Mouse (Mus musculus): ENCODE results near the gene Vasn.

Vasn gene

GRCm38 (mm10) chr16:4606431-4607084, 33.2 kb upstream of the Vasn start:
- in situ Hi-C loops (cut with MboI, MseI) = loop anchor here (5.0 kb wide), 1 partner anchor 39 kb away; no protein-coding TSS in a partner anchor

DNA sequence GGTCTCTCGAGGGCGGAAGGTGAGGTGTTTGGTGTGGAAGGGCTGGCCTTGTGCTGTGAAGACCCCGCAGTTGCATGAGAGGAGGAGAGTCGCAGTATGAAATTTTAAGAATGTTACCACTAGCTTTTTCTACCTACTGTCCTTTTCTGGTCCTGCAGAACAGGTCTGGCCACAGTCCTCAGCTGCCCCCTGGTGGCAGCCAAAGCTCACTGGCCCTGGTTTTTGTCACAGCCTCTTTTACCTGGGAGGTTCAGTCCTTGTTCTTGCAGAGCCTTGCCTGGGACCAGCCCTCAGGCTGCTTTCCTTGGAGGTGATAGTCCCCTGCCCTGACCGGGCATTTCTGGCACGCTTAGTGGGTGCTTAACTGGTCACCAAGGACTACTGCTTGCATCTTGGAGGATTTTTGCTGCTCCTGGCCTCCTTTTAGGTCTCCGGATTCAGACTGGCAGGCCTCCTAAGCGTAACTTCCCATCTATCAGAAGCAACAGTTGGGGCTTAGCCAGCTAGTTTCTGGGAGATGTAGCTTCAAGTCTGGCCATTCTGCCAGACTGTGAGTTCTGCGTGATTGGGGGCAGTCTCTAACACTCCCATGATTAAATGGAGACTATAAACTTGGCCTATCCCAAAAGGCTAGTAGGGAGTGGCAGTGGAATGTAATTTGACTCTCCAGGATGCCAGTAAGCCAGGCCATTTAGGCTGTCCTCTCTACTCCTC, 31.8 kb upstream of the Vasn start:
- in situ Hi-C loops (cut with MboI, MseI) = loop anchor here (5.0 kb wide), 1 partner anchor 41 kb away; no protein-coding TSS in a partner anchor

DNA sequence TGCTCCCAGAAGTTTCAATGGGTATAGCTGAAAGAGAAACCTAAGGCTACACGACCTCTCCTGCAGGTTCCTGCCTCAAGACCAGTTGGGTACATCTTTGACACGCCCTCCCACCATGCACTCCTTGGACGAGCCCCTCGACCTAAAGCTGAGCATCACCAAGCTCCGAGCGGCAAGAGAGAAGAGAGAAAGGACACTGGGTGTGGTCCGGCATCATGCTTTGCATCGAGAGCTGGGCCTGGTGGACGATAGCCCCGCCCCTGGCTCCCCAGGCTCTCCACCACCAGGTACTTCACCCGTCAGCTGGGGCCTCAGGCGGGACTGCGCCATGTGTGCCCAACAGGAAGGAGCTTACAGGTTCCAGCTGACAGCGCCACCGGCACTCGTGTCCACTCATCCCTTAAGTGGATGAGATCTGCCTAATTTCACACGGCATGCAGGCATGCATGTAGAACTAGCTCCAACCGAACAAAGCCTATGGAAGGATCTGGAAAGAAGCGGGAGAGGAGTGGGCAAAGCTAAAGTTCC, 31.1 kb upstream of the Vasn start:
- in situ Hi-C loops (cut with MboI, MseI) = loop anchor here (5.0 kb wide), 1 partner anchor 41 kb away; no protein-coding TSS in a partner anchor

DNA sequence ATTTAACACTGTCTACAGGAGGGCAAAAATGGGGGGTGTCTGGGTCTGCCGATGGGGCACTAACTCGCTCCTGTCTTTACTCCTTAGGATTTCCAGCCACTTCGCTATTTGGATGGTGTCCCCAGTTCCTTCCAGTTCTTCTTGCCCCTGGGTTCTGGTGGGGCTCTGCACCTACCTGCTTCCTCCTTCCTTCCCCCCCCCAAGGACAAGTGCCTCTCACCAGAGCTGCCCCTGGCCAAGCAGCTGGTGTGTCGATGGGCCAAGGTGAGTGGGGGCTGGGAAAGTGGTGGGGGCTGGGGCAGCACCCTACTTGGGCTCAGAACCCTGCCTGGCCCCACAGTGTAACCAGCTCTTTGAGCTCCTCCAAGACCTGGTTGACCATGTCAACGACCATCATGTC, 28.5 kb upstream of the Vasn start:
- in situ Hi-C loops (cut with MboI, MseI) = loop anchor here (5.0 kb wide), 1 partner anchor 114 kb away; no protein-coding TSS in a partner anchor

GRCm38 (mm10) chr16:4611676-4612075, 28.1 kb upstream of the Vasn start:
- in situ Hi-C loops (cut with MboI, MseI) = loop anchor here (5.0 kb wide), 1 partner anchor 114 kb away; no protein-coding TSS in a partner anchor

DNA sequence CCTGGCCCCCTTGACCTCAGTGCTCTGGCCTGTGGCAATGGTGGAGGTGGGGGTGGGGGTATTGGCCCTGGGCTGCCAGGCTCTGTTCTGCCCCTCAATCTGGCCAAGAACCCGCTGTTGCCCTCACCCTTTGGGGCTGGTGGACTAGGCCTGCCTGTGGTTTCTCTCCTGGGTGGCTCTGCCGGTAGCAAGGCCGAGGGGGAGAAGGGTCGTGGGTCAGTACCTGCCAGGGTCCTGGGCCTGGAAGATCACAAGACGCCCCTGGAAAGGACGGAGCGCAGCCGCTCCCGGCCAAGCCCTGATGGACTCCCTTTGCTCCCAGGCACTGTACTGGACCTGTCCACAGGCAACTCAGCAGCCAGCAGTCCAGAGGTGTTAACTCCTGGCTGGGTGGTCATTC, 26.0 kb upstream of the Vasn start:
- in situ Hi-C loops (cut with MboI, MseI) = loop anchor here (5.0 kb wide), 1 partner anchor 116 kb away; no protein-coding TSS in a partner anchor

- in situ Hi-C loops (cut with MboI, MseI) = loop anchor here (5.0 kb wide), 1 partner anchor 117 kb away; no protein-coding TSS in a partner anchor
Observed at GRCm38 (mm10) chr16:4614639-4615038, 25.1 kb upstream of the Vasn start.

- in situ Hi-C loops (cut with MboI, MseI) = no loop called here
Observed at GRCm38 (mm10) chr16:4615297-4615696, 24.4 kb upstream of the Vasn start.

GRCm38 (mm10) chr16:4616829-4617228, 22.9 kb upstream of the Vasn start:
- in situ Hi-C loops (cut with MboI, MseI) = no loop called here

GRCm38 (mm10) chr16:4624074-4624473, 15.7 kb upstream of the Vasn start:
- in situ Hi-C loops (cut with MboI, MseI) = no loop called here

DNA sequence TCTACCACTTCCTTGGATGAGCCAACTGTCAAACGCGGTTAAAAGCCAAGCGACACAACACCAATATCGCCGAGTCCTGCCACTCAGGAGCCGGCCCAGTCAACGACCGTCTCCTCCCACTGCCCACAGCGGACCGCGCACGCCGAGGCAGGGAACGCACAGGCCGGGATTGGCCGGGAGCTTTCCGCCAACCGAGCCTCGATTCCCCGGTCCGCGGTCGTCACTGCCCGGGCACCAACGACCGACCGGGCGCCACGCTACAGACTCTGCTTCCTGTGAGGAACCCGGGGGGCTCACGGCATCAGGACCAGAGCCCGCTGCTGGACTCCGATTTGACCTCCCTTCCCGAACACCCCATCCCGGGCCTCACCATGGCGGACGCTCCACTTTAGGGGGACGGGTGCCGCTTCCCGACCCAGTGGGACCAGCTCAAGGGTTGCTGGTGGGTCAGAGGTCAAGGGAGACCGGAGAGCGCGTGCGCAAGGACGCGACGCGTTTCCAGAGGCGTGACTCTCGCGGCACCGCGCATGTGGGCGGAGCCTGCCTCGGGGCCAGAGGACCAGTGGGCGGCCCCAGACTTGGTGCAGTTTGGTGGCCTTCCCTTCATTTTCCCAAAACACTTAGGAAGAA, 15.1 kb upstream of the Vasn start, which contains the start of gene Pam16:
Gene Pam16, minus strand, starts transcription at position 508 of the 630 bp plus-strand sequence.
- in situ Hi-C loops (cut with MboI, MseI) = no loop called here

- in situ Hi-C loops (cut with MboI, MseI) = no loop called here
Observed at GRCm38 (mm10) chr16:4627105-4627504, 12.6 kb upstream of the Vasn start.

DNA sequence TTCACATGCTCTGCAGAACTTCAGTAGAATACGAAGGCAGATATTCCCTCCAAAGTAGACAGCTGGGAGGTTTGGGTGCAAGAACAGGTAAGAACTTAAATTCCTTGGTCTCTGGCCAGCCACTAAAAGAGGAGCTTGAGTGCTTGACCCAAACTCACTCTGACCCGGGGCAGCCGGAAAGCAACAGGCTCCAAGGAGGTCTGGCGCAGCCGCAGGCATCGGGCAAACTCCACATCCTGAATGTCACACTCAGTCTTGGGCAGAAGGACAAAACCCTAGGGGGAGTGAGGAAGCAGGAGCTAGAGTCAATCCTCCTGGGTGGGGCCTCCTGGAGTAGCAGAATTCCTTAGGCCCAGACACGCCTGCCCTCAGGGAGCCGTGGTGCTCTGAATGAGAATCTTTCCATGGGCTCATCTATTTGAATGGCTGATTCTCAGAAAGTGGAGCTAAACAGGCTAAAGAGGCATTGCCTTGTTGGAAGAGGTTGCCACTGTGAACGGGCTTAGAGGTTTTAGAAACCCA, 10.8 kb upstream of the Vasn start:
- in situ Hi-C loops (cut with MboI, MseI) = no loop called here

GRCm38 (mm10) chr16:4629950-4630349, 9.8 kb upstream of the Vasn start:
- in situ Hi-C loops (cut with MboI, MseI) = no loop called here

GRCm38 (mm10) chr16:4632050-4632449, 7.7 kb upstream of the Vasn start:
- in situ Hi-C loops (cut with MboI, MseI) = no loop called here

- in situ Hi-C loops (cut with MboI, MseI) = no loop called here
Observed at GRCm38 (mm10) chr16:4633661-4634060, 6.1 kb upstream of the Vasn start.

GRCm38 (mm10) chr16:4634681-4635080, 5.1 kb upstream of the Vasn start:
- in situ Hi-C loops (cut with MboI, MseI) = no loop called here

GRCm38 (mm10) chr16:4635760-4636159, 4.0 kb upstream of the Vasn start:
- in situ Hi-C loops (cut with MboI, MseI) = no loop called here

DNA sequence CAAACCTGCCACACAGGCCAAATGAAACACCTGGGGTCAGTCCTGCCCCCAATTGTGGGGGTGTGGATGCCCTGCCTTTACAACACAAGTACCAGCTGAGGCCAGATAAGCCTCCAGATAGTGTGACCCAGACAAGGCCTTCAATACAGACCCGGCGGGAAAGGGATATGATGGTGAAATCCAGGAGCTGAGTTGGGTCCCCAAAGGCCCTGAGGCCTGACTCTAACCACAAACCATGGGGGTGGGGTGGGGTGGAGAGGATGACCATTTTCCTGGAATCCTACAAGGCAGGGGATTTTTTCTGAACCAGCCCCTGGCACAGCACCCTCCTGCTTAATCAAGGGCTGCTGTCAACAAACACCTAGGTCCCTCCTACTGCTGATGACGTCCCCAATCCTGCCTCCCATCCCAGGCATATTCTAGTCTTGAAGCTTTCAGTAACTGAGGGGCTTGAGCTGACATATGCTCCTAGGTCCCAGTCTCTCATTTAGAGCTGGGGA, 800 bp upstream of the Vasn start:
- in situ Hi-C loops (cut with MboI, MseI) = no loop called here

GRCm38 (mm10) chr16:4640267-4641005, 695 bp downstream of the Vasn start:
- in situ Hi-C loops (cut with MboI, MseI) = no loop called here

Measured in T-helper 2 cell (primary cell).